Mouse (Mus musculus) testis, postnatal 10 days (tissue): Measurements from ENCODE around the gene Galnt7.

Experiments used
- DNase-seq: peaks from one replicate; pipeline ENCODE4 v3.0.0; 2021; ENCODE audit warnings: low spot score

The Galnt7 gene

DNA sequence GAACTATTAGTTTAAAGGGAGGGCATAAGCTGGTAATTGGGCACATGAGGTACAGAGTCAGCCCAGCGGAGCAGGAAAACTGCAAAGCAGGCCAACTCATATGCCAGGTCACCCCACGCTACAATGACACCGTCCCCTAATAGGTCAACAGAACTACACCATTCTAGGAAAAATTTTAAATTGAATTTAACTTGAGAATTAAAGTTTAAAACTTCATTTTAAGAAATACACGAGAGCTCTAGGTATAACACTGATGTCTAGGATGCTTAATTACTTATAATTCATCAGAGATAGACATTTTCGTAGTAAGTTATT, 67.7 kb downstream of the Galnt7 start:
- no peak for DNase-seq

DNA sequence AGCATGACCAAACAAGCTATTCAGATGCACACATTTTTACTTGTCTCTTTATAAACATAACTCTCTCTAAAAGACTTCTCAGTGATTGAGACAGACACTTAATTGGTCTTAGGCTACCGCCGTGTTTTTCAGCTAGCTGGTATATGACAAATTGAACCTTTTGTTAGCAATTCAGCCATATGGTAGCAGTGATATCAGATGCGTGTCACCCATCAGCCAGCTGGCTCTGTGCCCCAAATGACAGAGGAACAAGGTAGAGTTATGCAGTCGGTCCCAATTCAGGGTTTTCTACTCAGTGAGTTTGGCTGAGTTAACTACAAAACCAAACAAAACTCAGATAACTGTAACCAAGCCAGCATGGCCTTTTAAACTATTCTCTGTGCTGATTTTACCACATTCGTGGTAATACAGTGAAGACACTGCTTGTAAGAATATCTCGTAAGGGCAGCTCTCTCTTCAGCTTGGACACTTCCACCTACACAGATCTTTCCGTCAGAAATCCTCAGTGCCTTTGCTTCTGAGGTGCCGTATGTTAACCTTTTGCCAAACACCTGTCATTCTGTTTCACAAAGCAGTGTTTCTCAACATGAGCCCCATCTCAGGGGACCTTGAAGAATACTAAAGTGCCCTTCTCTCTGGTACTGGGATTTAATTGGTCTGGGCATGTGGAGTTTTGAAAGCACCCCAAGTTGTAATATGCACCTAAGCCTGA, 68.3 kb downstream of the Galnt7 start:
- DNase-seq: no peak

DNA sequence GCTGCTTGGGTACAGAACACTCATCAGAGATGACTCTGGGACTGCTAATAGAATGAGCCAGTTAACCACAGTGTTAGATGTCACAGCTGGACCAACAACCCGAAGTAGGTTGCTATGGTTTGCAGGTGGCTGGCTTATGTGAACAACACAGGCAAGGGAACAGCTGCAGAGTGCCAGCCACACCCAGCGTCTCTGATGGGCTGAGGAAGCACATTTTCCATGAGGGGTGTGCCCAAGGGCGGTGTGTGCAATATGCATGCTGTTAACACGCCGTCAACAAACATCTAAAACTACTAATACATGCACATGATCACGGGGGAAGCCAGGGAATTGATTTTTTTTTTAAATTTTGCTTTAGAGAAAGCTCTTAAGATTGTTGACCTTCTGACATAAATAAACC, 73.0 kb downstream of the Galnt7 start:
- no peak for DNase-seq

DNA sequence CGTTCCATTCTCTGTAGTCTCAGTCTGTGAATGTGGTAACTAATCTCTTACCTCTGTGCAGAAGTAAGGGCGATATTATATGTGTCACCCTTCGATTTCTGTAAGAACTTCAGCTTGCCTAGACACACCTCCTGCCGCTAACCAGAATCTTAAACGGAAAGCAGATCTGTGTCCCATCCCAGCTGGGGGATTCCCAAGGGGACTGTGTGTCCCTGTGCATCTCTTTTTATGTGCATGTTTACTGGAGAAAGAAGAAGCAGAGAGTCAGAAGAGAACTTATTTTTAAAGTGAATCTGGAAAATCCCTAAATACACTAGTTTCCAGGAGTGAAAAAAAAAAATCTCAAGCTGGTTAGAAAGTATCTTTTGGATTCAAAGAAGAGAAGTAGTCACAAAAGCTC, 75.5 kb downstream of the Galnt7 start:
- DNase-seq: no peak

DNA sequence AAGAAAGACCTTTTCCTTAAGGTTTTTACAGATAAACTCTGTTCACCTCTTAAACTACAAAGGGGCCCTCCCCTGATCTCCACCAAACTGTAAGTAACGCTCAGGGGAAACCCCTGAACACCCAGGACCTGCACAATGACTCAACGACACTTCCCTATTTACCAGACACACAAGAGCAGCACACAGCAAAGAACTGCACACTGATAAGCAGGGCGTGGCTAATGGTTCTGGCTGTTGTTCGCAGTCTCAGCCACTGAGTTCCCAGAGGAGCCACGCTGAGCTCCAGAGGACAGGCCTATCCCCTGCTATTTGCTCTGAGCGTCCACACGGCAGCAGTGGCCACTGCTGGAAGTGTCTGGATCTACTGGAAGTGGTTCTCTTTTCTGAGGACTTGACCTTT, 76.6 kb downstream of the Galnt7 start:
- peak; percentile 55 for DNase-seq

DNA sequence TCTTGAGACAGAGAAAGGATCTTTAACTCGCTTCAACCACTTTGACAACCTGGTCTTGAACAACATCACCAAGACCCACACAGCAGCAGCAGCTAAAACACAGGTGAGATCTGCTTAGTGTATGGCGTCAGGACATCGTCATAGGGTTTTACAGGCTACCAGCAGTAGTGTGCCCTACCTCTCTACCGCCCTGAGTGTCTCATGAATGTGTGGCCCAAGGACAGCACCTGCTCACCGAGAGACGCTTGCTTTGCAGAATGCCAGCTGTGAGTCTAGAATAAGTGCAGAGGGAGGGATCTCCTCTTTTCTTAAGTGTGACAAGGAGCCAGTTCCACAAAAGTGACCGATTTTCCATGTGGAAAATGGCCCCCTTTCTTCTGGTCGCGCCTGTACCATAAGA, 77.5 kb downstream of the Galnt7 start:
- DNase-seq: no peak

DNA sequence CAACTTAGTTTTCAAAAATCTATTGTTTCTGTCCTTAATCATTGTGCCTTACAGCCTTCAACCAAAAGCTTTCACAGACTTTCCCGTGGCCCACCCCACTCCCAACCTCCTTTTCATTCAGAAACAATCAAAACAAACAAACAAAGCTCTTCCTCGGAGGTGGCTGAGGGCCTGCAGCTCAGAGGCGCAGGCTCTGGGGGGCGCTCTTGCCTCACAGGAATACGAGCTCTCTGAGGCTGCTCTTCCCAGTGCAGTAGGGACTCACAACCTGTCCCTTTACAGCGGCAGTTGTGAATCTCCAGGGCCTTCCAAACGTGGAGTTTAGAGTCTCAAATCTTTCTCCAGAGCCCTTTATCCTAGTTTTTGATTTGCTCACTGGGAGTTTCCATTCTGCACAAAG, 78.4 kb downstream of the Galnt7 start:
- DNase-seq: peak; percentile 87

DNA sequence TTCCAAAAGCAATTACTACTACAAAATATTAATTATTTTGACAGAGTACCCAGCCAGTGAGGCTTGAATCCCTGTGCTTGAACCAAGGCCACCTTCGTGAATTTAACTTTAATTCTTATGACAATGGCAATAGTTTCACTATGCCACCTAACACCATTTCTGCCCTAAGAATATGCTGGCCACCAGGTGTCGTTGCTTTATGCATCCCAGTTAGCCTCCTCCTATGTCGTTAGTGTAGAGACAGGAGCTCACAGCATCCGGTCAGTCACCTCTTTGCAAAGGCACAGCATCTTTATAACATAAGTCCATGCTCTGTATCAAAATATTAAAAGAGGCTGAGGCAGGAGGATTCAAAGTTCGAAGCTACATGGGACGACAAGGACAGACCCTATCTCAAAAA, 79.0 kb downstream of the Galnt7 start:
- no peak for DNase-seq

DNA sequence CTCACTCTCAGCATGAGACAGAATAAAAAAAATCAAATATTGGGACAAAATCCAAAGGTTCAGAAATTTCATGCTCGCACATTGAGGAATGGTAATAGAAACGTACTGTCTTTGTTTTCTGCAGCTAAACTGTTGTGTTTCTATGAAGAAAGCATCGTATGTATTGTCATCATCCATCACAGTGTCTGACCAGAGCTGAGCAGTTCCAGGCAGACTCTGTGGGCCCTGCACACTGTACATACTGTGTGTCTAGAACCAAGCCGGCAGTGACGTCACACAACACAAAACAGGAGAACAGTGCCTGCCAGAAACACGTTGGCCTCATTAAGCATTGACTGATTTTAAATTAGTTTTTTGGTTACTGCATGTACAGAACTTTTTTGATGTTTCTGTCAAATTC, 82.9 kb downstream of the Galnt7 start:
- DNase-seq: no peak

DNA sequence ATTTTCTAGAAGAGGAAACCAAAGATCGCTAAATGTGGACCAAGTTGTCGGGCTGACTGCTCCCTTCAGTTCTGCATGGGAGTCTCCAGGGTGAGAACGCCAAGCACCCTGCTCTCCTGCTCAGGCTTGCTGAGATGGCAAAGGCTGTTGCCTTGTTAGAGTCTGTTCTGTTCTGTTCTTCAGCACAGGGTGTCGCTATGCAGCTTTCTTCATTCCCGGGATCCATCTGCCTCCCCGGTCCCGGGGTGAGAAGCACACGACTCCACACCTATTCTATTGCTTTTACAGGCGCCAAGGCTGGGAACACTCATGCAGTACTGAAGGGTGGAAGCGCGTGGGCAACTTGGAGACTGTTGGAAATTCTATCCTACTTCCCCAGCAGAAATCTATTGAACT, 83.4 kb downstream of the Galnt7 start:
- no peak for DNase-seq

DNA sequence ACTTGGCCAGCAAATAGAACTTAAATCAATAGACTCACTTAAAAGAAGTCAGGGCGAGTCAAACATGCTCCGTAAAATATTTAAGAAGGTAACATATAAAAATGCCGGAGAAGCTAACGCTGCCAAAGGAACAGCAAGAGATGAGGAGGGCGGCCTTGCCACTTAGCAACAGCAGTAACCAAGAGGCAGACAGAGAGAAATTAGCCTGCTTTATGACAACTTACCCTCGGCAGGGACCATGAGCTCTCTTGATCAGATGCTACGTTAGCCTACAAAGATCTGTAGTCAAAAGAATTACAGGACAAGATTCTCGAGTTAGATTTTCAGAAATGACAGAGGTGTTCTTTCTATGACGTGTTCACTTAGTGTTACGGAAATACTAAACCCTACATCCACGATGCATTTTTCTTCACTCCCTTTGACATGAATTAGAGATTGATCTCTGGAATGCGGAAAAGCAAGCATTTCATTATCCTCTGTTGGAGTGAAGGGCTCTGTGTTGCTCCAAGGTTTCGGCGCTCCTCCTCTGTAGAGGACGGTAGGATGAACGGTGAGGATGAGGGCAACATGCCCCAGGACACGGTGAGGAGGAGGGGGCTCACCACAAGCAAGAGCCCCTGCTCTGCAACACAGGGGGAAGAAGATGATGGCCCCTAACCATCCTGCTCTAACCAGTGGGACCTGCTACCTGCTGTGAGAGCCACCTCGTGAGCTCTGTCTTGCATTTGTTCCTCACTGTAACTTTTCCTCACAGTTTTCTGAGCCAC, 84.0 kb downstream of the Galnt7 start:
- no peak for DNase-seq

DNA sequence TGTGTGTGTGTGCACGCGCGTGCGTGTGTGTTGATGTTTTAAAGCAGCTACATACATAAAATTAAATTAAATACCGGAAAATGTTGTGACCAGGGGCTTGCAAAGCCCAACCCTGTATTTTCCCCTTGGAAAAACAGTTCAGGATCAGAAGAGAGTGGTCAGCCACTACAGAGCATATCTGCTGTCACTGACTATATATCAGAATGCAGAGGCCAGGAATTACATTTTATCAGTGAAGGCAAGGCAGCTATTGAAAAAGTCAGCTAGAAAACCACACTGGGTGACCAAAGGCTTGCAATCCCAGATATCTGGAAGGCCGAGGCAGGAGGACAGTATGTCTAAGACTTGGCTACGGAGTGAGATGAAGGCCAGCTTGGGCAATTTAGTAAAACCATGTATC, 84.8 kb downstream of the Galnt7 start:
- no peak for DNase-seq

DNA sequence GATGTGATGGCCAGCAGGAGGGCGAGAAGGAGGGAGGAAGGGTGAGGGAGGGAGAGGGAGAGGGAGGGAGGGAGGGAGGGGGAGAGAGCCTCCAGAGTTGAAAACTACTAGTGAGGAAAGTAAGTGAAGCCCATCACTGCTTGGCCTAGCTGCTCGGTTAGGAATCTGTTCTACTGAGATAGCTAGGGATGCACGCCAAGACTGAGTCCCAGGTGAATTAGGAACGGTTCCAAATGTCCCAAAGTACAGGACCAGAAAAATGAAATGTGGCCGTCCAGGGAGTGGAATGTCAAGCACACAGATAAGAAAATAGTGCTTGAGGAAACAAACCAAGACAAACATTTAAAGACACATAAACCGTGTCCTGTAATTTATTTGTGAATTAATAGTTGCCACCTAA, 87.8 kb downstream of the Galnt7 start:
- no peak for DNase-seq

DNA sequence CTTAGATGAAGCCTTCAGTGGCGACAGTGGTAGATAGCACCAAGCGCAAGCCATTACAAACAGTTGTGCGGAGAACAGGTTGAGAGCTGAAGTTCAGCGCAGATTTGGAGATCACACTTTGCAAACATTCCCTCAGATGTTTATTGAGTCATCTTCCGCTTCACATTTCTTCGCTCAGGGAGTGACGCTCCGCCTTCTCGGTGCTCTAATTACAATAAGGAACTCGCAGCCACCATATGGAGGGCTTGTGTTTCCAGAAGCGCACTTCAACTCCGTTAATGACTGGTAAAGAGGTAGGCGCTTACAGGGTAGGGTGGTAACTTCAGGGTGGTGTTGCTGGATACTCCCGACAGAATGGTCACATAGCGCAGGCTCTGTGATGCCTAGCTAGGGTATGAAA, 89.1 kb downstream of the Galnt7 start:
- no peak for DNase-seq

DNA sequence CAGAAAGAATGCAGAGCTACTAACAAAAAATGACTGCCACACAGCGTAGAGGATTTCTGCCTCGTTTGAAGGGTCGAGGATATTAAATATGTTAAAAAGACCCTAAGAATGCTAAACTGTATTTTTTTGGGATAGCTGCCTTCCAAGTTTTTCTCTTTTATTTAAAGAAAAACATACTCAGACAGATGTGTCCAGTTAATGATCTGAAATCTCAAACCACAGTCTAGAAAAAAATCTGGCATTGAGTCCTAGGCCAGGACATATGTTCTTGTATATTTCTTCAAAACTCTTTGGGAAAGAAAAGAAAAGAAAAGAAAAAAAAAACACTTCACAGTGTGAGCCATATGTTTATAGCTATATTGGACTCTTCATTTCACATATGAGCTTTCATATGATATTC, 90.1 kb downstream of the Galnt7 start:
- no peak for DNase-seq

DNA sequence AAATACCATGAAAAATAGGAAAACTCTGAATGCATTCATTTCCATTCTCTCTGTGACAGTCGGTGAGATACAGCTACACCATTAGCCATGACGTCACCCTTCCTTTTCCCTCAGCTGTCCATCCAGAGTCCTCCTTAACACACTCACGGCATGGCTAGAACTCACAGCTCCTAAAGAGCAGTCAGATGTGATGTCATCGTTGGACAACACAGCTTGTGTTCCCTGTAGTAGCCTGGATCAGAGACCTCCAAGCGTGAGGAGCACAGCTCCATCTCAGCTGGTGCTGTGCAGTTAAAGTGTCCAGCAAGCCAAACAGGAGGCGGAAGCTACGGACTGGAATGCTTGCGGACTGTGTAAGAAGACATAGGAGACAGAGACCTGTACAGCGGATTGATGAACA, 91.9 kb downstream of the Galnt7 start:
- DNase-seq: no peak

DNA sequence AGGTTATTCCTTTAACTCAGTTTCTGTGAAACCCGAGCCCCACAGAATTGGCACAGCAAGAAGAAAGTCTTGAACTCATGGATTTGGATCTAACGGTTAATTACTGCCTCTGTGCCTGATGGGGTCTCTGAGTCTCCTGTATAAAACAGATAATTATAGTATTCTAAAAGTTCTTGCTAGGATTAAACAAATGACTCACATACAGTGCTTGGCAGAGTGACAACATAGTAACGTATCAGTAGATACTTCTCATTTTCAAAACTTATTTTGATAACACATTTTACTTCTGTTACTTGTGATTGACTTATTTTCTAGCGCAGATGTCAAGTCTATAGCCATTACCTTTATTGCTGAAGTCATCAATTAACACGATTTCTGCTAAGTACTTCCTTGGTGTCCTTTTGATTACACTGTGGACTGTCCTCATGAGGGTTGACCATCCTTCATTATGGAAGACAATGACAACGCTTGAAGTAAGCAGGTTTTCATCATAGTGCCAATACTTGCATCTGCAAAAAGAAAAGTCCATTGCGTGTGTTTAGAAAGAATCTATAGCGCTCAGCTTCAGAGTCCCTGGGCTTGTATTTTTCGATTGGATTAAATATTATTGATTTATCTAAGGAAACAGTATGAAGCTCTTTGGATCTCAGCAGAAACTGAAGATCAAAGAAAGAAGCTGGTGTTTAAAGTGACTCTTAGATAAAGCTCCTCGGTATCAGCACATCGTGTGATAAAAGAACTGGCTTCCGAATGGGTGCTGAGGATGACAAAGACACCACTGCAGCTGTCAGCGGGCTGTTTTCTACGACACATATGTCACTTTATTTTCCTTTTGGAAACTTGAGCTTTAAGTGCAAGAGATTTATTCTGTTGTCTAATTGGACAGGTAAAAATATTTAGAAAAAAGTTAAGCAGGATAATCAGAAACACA, 100.5 kb downstream of the Galnt7 start:
- no peak for DNase-seq

DNA sequence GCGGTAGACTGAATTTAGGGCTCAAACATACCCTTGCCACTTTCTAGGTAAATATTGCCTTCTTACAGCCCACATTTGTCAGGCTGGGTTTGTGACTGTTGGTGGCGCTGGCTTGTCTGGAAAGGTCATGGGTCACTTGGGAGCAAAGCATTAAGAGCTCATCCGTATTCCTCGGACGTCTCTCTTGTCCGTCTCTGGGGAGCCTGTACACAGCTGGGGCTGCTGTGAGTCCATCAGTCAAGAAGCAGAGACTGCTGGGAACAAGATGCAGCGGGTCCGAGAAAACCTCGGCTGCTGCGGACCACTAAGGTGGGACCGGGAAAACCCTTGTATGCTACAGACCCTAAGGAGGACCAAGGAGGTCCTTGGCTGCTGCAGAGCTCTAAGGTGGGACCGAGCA, 105.3 kb downstream of the Galnt7 start:
- no peak for DNase-seq

DNA sequence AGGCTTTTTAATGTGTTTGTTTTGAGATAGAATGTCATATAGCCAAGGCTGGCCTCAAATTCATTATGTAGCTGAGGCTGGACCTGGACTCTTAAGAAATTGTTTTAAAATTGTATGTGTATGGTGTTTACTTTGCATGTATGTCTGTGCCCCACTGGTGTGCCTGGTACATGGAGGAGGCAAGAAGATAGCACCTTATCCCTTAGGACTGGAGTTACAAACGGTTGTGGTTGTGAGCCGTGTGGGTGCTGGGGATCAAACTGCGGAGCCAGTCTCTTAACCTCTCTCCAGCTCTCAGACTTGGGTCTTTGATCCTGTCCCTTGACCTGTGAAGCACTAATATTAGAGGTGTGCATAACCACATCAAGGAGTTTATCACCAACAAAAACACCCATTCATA, 106.0 kb downstream of the Galnt7 start:
- no peak for DNase-seq

DNA sequence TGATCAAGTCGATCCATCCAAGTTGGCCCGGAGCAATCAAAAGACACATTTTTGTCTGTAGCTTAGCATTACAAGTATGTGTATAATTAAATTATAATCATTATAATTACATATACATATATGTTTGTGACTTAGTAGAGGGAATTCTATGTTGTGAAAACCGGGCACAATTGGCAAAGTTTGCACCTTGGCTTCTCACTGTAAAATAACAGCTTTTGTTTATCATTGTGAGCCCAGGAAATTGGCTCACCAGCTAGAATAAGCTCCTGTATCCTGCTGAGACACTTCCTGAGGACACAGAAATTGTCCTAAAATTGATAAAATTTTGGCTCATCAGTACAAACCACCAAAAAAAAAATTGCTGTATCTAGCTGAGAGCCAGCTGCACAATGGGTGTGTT, 106.4 kb downstream of the Galnt7 start:
- DNase-seq: no peak

DNA sequence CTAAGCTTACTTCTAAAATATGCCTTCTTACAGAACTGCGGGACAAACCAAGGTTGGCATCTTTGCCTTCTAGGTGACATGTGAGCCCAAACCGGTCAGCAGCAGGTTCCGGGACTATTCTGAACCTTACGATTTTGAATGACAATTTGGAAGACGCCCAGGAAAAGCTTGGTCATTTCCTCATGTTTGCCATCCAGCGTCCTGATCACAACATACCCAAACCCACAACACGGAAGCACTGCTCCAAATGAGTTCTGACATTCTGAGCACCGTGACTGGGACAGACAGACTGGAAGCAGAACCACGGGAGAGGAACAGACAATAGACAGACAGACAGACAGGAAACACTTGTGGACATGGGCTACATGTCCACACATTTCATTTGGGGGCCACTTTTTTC, 111.4 kb downstream of the Galnt7 start:
- DNase-seq: no peak

DNA sequence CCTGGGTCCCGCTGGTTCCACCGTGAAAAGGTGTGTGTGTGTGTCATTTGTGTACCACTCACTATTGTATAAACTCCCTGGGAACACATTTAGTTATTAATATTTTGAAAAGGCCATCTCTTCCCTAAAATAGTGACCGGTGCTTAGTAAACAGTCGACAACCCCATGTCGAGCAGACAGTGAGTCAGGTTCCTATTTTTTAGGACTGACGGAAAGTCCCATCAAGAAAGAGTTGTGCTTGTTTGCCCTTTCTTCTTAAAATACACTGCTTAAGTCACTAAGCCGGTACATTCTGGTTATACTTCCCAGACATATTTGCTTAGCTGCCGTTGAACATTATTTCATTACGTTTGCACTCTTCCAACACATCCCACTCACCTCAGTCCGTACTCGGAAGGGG, 111.9 kb downstream of the Galnt7 start:
- DNase-seq: no peak
